Mouse (Mus musculus): ENCODE measurements around the gene Nectin4. TPM values are rescaled to one million over a fixed set of nuclear protein-coding genes. Genes with fewer than 3 reads are reported as not detected.
"Not testable (repeated sequence)": the region's sequence is repeated elsewhere in the genome, so short reads cannot be mapped to it uniquely, and the experiment has no call there.

The Nectin4 gene
- polyA plus RNA-seq (2015; fragmentation: Nextera tagmentation; extraction: Ambion mirVana), result 3.7 and 3.8 TPM in 2 replicates

GRCm38 (mm10) chr1:171369845-171370556 lies at the start of gene Nectin4:
Nectin4 (plus strand) TSS chr1:171370099.
- Histone ChIP-seq H3K27ac (no peak within 1 kb of the TSS), H3K4me2 (replicated peaks) (peak within 1 kb of the TSS; percentile 52), H3K27me3 (replicated peaks) (no peaks in the 10 kb centered on the region; the same call in 1 of the 2 replicates), H3K36me3 (no peaks in the 10 kb centered on the region), H3K4me1 (replicated peaks) (0 out of 2 replicates have a peak, but pooled peaks cover 12% of the 10 kb centered on the region), H3K9me3 (no peaks in the 10 kb centered on the region), H3K4me3 (replicated peaks) (peak within 1 kb of the TSS; percentile 22), H3K9ac (no peak within 1 kb of the TSS; the same call in 1 of the 2 replicates)
- peak; percentile 84 for ATAC-seq
- 35% methylated on average over 20 of the region's 20 CpGs for WGBS

- no peak overlapping the region for H3K9ac ChIP-seq
- no peaks in the 10 kb centered on the region for H3K36me3 ChIP-seq
- WGBS, result 25% methylated on average over 5 of the region's 5 CpGs
- peak overlapping the region; percentile 22; the same call in 1 of the 2 replicates for H3K4me2 ChIP-seq (replicated peaks)
- no peak overlapping the region for H3K4me3 ChIP-seq (replicated peaks)
- ATAC-seq, result no peak
- H3K27me3 ChIP-seq (replicated peaks), result no peaks in the 10 kb centered on the region
- no peaks in the 10 kb centered on the region for H3K9me3 ChIP-seq
- H3K4me1 ChIP-seq (replicated peaks), result peaks cover 3% of the 10 kb centered on the region; the same call in 1 of the 2 replicates
- H3K27ac ChIP-seq, result no peak overlapping the region
Observed at GRCm38 (mm10) chr1:171320151-171320550, 49.7 kb upstream of the Nectin4 start.

GRCm38 (mm10) chr1:171321415-171321814 lies 48.5 kb upstream of the Nectin4 start:
- Histone ChIP-seq H3K4me1 (replicated peaks) (peaks cover 3% of the 10 kb centered on the region; the same call in 1 of the 2 replicates), H3K27ac (no peak overlapping the region), H3K9me3 (no peaks in the 10 kb centered on the region), H3K36me3 (no peaks in the 10 kb centered on the region), H3K4me3 (replicated peaks) (no peak overlapping the region), H3K9ac (no peak overlapping the region), H3K27me3 (replicated peaks) (no peaks in the 10 kb centered on the region), H3K4me2 (replicated peaks) (no peak overlapping the region)
- no peak for ATAC-seq

- H3K27me3 ChIP-seq (replicated peaks), result no peaks in the 10 kb centered on the region
- no peaks in the 10 kb centered on the region for H3K9me3 ChIP-seq
- H3K27ac ChIP-seq, result no peak overlapping the region
- H3K4me1 ChIP-seq (replicated peaks), result peaks cover 3% of the 10 kb centered on the region; the same call in 1 of the 2 replicates
- no peak overlapping the region for H3K4me2 ChIP-seq (replicated peaks)
- no peak overlapping the region for H3K4me3 ChIP-seq (replicated peaks)
- 85% methylated on average over 1 of the region's 1 CpGs for WGBS
- peak; percentile 60 for ATAC-seq
- H3K9ac ChIP-seq, result no peak overlapping the region
- H3K36me3 ChIP-seq, result no peaks in the 10 kb centered on the region
Observed at GRCm38 (mm10) chr1:171322012-171322411, 47.9 kb upstream of the Nectin4 start.

- WGBS, result 76% methylated on average over 2 of the region's 2 CpGs
- no peaks in the 10 kb centered on the region for H3K36me3 ChIP-seq
- no peak for ATAC-seq
Observed at GRCm38 (mm10) chr1:171325571-171325970, 44.3 kb upstream of the Nectin4 start.

GRCm38 (mm10) chr1:171326588-171326987 lies 43.3 kb upstream of the Nectin4 start:
- H3K4me1 ChIP-seq (replicated peaks), result peaks cover 14% of the 10 kb centered on the region; the same call in 1 of the 2 replicates
- not testable (repeated sequence) for H3K27me3 ChIP-seq (replicated peaks); H3K27ac ChIP-seq; H3K36me3 ChIP-seq; H3K4me3 ChIP-seq (replicated peaks); ATAC-seq; H3K4me2 ChIP-seq (replicated peaks); H3K9ac ChIP-seq; H3K9me3 ChIP-seq
- 80% methylated on average over 4 of the region's 4 CpGs for WGBS

More at GRCm38 (mm10) chr1:171325571-171325970, 44.3 kb upstream of the Nectin4 start:
- Histone ChIP-seq H3K4me1 (replicated peaks) (peaks cover 11% of the 10 kb centered on the region; the same call in 1 of the 2 replicates), H3K4me3 (replicated peaks) (no peak overlapping the region), H3K4me2 (replicated peaks) (no peak overlapping the region), H3K27me3 (replicated peaks) (no peaks in the 10 kb centered on the region), H3K27ac (no peak overlapping the region), H3K9ac (no peak overlapping the region), H3K9me3 (no peaks in the 10 kb centered on the region)

GRCm38 (mm10) chr1:171328244-171328643 lies 41.7 kb upstream of the Nectin4 start:
- peak overlapping the region; percentile 95 for H3K9ac ChIP-seq
- peak overlapping the region; percentile 77 for H3K4me2 ChIP-seq (replicated peaks)
- H3K27me3 ChIP-seq (replicated peaks), result no peaks in the 10 kb centered on the region
- no peaks in the 10 kb centered on the region for H3K36me3 ChIP-seq
- peaks cover 16% of the 10 kb centered on the region; the same call in 1 of the 2 replicates for H3K4me1 ChIP-seq (replicated peaks)
- peak overlapping the region; percentile 99 for H3K27ac ChIP-seq
- no peaks in the 10 kb centered on the region for H3K9me3 ChIP-seq
- WGBS, result 24% methylated on average over 9 of the region's 9 CpGs
- no peak for ATAC-seq
- peak overlapping the region; percentile 93 for H3K4me3 ChIP-seq (replicated peaks)

- Histone ChIP-seq H3K4me1 (replicated peaks) (peaks cover 16% of the 10 kb centered on the region; the same call in 1 of the 2 replicates), H3K4me2 (replicated peaks) (peak within 1 kb of the TSS; percentile 77), H3K4me3 (replicated peaks) (peak within 1 kb of the TSS; percentile 93), H3K27ac (peak within 1 kb of the TSS; percentile 99), H3K36me3 (no peaks in the 10 kb centered on the region), H3K27me3 (replicated peaks) (no peaks in the 10 kb centered on the region), H3K9ac (peak within 1 kb of the TSS; percentile 95), H3K9me3 (no peaks in the 10 kb centered on the region)
- WGBS, result under 1% methylated on average over 46 of the region's 48 CpGs
- ATAC-seq, result peak; percentile 96
Observed at GRCm38 (mm10) chr1:171328839-171329432, 41.0 kb upstream of the Nectin4 start, which contains the start of gene Dedd. Dedd (plus strand) TSS chr1:171329145.

- peak overlapping the region; percentile 95 for H3K9ac ChIP-seq
- WGBS, result under 1% methylated on average over 58 of the region's 61 CpGs
- peak; percentile 89 for ATAC-seq
- H3K36me3 ChIP-seq, result no peaks in the 10 kb centered on the region
- peak overlapping the region; percentile 93 for H3K4me3 ChIP-seq (replicated peaks)
- peak overlapping the region; percentile 76 for H3K4me2 ChIP-seq (replicated peaks)
- H3K9me3 ChIP-seq, result no peaks in the 10 kb centered on the region
- no peaks in the 10 kb centered on the region for H3K27me3 ChIP-seq (replicated peaks)
- peak overlapping the region; percentile 99 for H3K27ac ChIP-seq
- peaks cover 16% of the 10 kb centered on the region; the same call in 1 of the 2 replicates for H3K4me1 ChIP-seq (replicated peaks)
Observed at GRCm38 (mm10) chr1:171329433-171330215, 40.3 kb upstream of the Nectin4 start.

- peak overlapping the region; percentile 93 for H3K4me3 ChIP-seq (replicated peaks)
- H3K4me1 ChIP-seq (replicated peaks), result peaks cover 16% of the 10 kb centered on the region; the same call in 1 of the 2 replicates
- peak overlapping the region; percentile 99 for H3K27ac ChIP-seq
- ATAC-seq, result no peak
- no peaks in the 10 kb centered on the region for H3K9me3 ChIP-seq
- H3K27me3 ChIP-seq (replicated peaks), result no peaks in the 10 kb centered on the region
- H3K36me3 ChIP-seq, result no peaks in the 10 kb centered on the region
- peak overlapping the region; percentile 95 for H3K9ac ChIP-seq
- peak overlapping the region; percentile 76 for H3K4me2 ChIP-seq (replicated peaks)
- WGBS, result 0% methylated on average over 4 of the region's 4 CpGs
Observed at GRCm38 (mm10) chr1:171330216-171330560, 39.7 kb upstream of the Nectin4 start.

- Histone ChIP-seq H3K4me3 (replicated peaks) (no peak overlapping the region), H3K27me3 (replicated peaks) (no peaks in the 10 kb centered on the region), H3K9me3 (no peaks in the 10 kb centered on the region), H3K36me3 (peaks cover 29% of the 10 kb centered on the region), H3K9ac (no peak overlapping the region), H3K4me2 (replicated peaks) (no peak overlapping the region), H3K4me1 (replicated peaks) (peaks cover 9% of the 10 kb centered on the region; the same call in 1 of the 2 replicates), H3K27ac (no peak overlapping the region)
- no peak for ATAC-seq
- 86% methylated on average over 16 of the region's 16 CpGs for WGBS
Observed at GRCm38 (mm10) chr1:171342262-171343207, 27.4 kb upstream of the Nectin4 start.
